Mouse (Mus musculus): ENCODE data around the gene Abhd15.

The Abhd15 gene

DNA sequence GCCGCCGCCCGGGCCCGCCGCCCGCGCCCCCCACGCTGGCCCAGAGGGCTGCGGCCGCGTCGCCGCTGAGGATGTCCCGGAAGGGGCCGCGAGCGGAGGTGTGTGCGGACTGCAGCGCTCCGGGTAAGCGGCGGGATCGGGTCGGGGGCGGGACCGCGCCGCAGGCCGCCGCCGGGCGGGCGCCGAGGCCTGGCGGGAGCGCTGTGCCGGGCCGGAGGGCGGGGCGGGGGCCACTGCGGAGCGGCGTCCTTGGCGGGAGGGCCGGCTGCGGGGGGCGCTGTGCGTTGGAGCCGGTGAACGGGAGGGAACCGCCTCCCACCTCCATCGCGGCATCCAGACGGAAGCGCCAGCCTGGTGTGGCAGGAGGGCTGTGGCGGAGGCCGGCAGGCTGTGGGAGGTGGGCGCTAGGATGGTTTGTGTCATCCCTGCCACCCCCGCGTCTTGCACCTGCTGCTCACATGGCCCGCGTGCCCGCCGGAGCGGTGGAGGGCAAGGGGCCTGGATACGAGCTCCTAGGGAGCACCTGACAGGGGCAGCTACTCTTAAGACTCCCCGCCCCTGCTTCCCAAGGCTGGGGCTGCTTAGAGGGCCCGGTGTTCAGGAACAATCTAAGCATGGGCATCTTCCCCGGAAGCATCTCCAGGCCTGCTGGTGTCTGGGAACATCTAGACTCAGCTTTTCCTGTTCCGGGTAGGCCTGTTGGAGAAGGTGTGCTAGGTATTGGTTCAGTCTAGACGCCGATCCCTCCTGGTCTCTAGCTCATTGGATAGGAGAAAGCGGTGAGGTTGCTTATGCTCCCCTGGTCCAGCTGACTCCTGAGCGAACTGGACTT lies 21.2 kb upstream of the Abhd15 start, which contains the start of gene Git1:
Gene Git1 (plus strand): TSS at position 51 of the 832 bp plus-strand sequence.
- DNase-seq (ENCODE audit: low read depth): peak; percentile 59

- no peak for DNase-seq (ENCODE audit: low read depth)
Measured at GRCm38 (mm10) chr11:77494344-77494676, 20.6 kb upstream of the Abhd15 start.

- no peak for DNase-seq (ENCODE audit: low read depth)
Measured at GRCm38 (mm10) chr11:77494782-77495181, 20.1 kb upstream of the Abhd15 start.

GRCm38 (mm10) chr11:77495507-77495906 lies 19.4 kb upstream of the Abhd15 start:
- DNase-seq (ENCODE audit: low read depth): no peak

- peak; percentile 78 for DNase-seq (ENCODE audit: low read depth)
Measured at GRCm38 (mm10) chr11:77497341-77497756, 17.6 kb upstream of the Abhd15 start.

GRCm38 (mm10) chr11:77497851-77498250 lies 17.1 kb upstream of the Abhd15 start:
- no peak for DNase-seq (ENCODE audit: low read depth)

DNA sequence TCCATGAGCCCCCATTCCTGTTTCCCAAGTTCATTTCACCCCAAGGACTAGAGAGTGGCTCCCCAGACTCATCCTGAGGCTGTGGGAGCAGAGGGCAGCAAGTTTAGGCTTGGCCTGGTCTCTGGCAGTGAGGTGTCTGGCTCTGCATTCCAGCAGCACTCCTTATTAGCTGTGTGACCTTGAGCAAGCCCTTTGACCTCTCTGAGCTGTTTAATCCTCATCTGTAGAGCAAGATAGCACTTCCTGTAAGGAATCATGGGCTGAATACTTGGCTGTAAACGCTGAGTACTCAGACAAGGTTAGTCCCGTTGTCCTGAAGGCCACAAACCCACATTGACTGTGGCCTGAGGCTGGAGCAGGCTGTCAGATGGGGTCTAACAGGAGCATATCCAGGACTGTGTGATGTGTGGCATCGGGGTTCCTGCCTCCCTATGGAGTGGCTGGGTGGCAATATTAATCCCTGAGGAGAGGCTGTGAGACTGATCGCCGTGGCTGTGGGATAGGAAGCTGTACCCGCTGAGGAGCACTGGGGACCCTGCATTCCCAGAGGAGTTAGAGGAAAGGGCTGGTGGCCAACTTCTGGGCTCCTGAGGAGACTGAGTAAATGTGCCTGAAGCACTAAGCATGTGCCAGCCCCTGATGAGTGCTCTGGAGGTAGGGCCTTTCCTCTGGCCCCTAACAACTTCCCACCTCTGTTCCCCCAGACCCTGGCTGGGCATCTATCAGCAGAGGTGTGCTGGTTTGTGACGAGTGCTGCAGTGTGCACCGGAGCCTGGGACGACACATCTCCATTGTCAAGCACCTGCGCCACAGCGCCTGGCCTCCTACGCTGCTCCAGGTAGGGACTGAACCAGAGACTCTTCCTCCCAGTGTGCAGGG lies 16.4 kb upstream of the Abhd15 start:
- no peak for DNase-seq (ENCODE audit: low read depth)

- no peak for DNase-seq (ENCODE audit: low read depth)
Measured at GRCm38 (mm10) chr11:77499354-77499753, 15.6 kb upstream of the Abhd15 start.

DNA sequence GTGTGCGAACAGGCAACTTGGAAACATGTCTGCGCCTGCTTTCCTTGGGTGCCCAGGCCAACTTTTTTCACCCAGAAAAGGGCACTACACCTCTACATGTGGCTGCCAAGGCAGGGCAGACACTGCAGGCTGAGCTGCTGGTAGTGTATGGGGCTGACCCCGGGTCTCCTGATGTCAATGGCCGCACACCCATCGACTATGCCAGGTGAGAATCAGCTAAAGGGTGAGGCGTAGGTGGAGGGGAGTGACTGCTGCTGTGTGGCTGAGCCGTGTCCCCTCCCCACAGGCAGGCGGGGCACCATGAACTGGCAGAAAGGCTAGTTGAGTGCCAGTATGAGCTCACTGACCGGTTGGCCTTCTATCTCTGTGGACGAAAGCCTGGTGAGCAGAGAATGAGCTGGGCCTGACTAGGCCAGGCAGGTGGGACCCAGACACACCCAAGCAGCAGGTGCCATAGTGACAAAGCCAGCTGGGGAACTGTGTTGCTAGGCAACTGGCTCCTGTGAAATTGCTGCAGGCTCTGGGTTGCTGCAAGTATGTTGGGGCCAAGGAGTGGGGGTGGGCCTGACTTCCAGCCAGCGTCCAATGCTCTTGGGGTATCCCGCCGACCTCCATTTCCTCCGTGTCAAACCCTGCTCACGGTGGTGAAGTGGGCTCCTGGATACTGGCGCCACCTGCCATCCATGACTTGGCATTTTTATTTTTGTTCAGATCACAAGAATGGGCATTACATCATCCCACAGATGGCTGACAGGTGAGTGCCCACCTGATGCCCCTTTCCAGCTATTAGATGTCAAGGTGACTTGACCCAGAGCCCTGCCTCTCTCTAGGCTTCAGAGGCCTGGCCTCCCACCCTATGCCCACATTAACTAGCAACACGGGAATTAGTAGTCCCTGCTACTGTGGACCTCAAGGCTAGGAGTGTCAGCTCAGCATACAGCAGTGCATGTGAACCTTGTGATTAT lies 14.3 kb upstream of the Abhd15 start:
- no peak for DNase-seq (ENCODE audit: low read depth)

DNA sequence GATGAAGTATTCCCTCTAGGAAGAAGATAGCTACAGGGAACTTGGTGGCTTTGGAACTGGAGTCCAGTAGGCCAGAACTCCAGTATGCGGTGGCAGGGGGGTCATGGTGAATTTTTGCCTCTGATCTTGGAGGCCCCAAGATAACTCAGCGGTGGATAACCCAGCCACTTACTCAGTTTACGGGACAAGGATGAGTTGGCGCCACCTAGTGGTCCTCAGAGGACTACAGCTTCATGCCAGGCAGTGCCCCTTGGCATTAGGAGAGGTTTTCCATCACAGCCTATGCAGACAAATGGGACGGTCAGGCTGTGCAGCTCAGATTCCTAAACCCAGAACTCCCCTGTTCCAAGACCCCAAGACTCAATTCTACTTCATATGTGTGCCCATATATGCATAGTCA lies 13.5 kb upstream of the Abhd15 start:
- DNase-seq (ENCODE audit: low read depth): peak; percentile 89

GRCm38 (mm10) chr11:77501971-77502370 lies 12.9 kb upstream of the Abhd15 start:
- no peak for DNase-seq (ENCODE audit: low read depth)

GRCm38 (mm10) chr11:77502481-77502880 lies 12.4 kb upstream of the Abhd15 start:
- no peak for DNase-seq (ENCODE audit: low read depth)

DNA sequence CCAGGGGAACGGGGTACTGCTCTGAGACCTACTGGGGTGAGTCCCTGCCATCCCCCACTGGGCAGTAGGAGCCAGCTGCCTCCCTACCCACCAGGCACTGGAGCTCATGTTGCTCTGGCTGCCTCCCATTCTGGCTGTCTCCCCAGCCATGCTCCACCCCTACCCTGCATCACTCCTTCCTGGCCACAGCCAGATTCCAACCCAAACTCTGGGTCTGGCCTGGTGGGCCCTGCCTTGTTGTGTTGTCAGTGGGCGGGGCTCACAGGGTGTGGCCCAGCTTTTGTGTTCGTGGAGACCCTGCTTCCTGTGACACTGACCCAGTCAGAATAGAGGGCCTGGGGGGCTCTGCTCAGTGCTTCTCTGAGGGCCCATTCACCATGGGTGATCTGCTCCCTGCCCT lies 11.4 kb upstream of the Abhd15 start:
- DNase-seq (ENCODE audit: low read depth): peak; percentile 83

DNA sequence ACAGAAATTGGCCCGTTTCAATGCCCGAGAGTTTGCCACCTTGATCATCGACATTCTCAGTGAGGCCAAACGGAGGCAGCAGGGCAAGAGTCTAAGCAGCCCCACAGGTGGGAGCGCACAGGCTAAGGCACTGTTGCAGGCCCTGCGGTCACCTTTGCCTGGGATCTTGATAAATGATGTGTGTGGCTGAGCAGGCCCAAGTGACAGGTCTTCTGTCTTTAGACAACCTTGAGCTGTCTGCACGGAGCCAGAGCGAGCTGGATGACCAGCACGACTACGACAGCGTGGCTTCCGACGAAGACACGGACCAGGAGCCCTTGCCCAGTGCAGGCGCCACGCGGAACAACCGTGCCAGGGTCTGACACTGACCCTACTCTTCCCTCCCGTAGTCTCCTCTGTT lies 10.5 kb upstream of the Abhd15 start:
- no peak for DNase-seq (ENCODE audit: low read depth)

DNA sequence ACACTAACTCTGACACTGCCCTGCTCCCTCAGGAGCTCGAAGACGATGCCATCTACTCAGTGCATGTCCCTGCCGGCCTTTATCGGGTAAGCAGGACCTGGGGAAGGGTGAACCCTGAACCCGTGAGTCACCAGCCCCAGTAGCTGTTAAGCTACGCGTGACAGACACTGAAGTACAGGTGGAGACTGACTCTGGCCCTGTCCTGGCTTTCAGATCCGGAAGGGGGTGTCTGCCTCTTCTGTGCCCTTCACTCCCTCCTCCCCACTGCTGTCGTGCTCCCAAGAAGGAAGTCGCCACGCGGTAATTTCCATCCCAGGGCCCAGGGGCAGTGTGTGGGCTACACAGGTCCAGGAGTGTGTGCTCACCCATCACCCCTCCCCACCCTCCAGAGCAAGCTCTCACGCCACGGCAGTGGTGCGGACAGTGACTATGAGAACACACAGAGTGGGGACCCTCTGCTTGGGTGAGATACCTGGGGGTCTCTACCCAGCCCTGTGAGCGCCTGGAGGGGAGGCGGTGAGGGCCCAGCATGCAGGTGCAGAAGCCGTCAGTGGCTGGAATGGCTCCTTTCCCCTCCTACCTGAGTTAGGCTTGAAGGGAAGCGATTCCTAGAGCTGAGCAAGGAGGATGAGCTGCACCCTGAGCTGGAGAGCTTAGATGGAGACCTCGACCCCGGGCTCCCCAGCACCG lies 9.5 kb upstream of the Abhd15 start:
- DNase-seq (ENCODE audit: low read depth): no peak

- no peak for DNase-seq (ENCODE audit: low read depth)
Measured at GRCm38 (mm10) chr11:77506273-77506672, 8.6 kb upstream of the Abhd15 start.

GRCm38 (mm10) chr11:77506941-77507340 lies 8.0 kb upstream of the Abhd15 start:
- DNase-seq (ENCODE audit: low read depth): no peak

- DNase-seq (ENCODE audit: low read depth): no peak
Measured at GRCm38 (mm10) chr11:77507426-77507825, 7.5 kb upstream of the Abhd15 start.

DNA sequence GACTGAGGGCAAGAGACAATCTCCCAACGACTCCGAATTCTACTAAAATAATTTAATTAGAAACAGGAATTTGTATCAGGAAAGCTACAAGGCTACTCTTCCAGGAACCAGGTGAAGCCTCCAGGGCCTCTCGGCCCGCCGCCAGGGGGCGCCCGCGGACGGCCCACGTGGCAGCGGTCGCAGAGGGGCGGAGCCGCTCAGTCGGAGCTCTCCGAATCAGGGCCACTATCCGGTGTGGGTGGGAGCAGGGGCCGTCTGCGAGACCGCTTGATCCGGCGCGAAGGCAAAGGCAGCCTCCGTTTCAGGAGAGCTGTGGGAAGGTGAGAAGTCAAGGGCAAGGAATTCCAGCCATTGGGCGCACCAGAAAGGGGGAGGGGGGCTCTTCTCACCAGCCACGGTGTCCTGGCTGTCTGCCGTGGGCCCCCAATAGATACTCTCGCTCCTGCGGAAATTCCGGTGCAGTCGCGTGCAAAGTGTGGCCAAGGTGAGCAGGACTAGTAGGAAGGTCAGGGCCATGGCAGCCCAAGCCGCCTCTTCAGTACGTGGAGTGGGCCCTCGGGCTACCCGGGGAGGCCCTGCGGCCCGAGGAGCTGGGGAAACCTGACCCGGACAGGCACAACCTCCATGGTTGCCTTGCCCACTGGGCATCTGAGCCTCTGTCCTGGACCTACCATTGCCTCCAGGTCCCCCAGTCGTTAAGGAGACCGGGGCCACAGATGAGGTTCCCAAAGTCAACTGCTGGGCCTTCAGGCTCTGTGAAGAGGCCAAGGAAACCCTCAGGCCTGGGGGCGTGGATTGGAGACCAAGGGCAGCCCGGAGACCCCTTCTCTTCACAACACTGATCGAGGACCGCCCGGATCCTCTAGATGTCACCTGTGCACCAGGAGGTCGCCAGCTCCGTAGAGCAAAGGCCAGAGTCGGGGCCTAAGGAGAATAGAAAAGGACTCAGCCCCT lies 6.6 kb upstream of the Abhd15 start:
- DNase-seq (ENCODE audit: low read depth): peak; percentile 64

- no peak for DNase-seq (ENCODE audit: low read depth)
Measured at GRCm38 (mm10) chr11:77511336-77511735, 3.6 kb upstream of the Abhd15 start.
